Mouse (Mus musculus) sigmoid colon, adult 10 weeks (tissue): ENCODE data around the gene Slc48a1. TPM values are rescaled to one million over a fixed set of nuclear protein-coding genes. Genes with fewer than 3 reads are reported as not detected.

Experiments used
- polyA plus RNA-seq: library from polyadenylated mRNA; stranded (reverse); fragments of 350-450 nt; fragmentation: Illumina TruSeq; extraction: RNeasy Lipid Tissue Mini Kit (QIAGEN cat#74804); gene quantifications from one replicate; pipeline ENCODE4 v1.2.3, GENCODE M21; 2014; ENCODE audit warnings: low read depth, low replicate concordance

Gene Slc48a1
- 12.9 TPM for polyA plus RNA-seq

GRCm38 (mm10) chr15:97778311-97779098 is at the start of gene Slc48a1:
Gene Slc48a1 (plus strand): TSS chr15:97778520.

GRCm38 (mm10) chr15:97731111-97731510 is 47.2 kb upstream of the Slc48a1 start, which contains the start of gene Endou:
Gene Endou (minus strand): TSS chr15:97731339.

GRCm38 (mm10) chr15:97767280-97768186 is 10.8 kb upstream of the Slc48a1 start, which contains the start of gene Rapgef3:
Gene Rapgef3 (minus strand): TSS chr15:97767972.

Other genes starting within 250 kb of the Slc48a1 start
- 12.0 TPM for gene Rpap3, start 72.7 kb upstream of the Slc48a1 start, polyA plus RNA-seq
- gene Endou, start 47.2 kb upstream of the Slc48a1 start, polyA plus RNA-seq: 0.47 TPM
- gene Rapgef3, start 10.5 kb upstream of the Slc48a1 start, polyA plus RNA-seq: 0.38 TPM
- gene Hdac7, start 66.0 kb downstream of the Slc48a1 start, polyA plus RNA-seq: 2.3 TPM
- gene Vdr, start 132.1 kb downstream of the Slc48a1 start, polyA plus RNA-seq: 131 TPM
- gene Tmem106c, start 185.7 kb downstream of the Slc48a1 start, polyA plus RNA-seq: 6.2 TPM
- gene Col2a1, start 226.2 kb downstream of the Slc48a1 start, polyA plus RNA-seq: not detected